Mouse (Mus musculus): ENCODE data around the gene Tex2. TPM values are rescaled to one million over a fixed set of nuclear protein-coding genes. Genes with fewer than 3 reads are reported as not detected.
A peak's percentile ranks its signal among the peaks of the same experiment; 100 is the strongest.

Gene Tex2
- polyA plus RNA-seq, 1 experiment from 2014 or later, result 9.3 TPM

DNA sequence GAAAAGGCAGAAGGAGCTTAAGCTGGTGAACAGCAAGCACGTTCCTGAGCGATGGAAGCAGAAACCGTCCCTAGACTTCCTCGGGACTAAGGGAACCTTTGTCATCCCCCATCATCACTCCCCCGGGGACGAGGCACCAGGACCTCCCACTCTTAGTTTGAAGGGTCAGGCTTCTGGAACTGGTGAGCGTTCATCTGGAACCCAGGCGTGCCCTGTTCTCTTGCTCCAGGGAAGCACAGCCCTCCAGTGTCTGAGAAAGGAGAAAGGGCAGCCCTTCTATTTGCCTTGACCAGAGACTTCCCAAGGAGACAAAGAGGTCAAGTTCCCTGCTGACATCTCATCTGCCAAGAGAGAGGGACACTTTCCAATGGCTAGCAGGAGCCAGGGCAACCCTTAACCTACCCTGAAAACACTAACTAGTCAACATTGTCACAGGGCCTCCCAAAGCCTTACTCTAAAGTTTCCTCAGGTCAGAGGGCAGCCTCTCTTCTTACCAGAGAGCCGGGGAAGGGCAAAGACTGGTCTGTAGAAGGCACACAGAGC lies 80.9 kb downstream of the Tex2 start:
- peak overlapping the region; percentile 48; the same call in 1 of the 2 replicates for H3K27ac ChIP-seq
- H3K9me3 ChIP-seq (replicated peaks), result no peaks in the 10 kb centered on the region
- H3K36me3 ChIP-seq, result peaks cover 5% of the 10 kb centered on the region; the same call in 1 of the 2 replicates
- no peaks in the 10 kb centered on the region for H3K27me3 ChIP-seq
- no peak overlapping the region for H3K9ac ChIP-seq
- peak; percentile 47 for ATAC-seq (replicated peaks; ENCODE audit: low FRiP score)
- H3K4me1 ChIP-seq, result peaks cover 40% of the 10 kb centered on the region
- WGBS, result 36% methylated on average over 9 of the region's 9 CpGs
- H3K4me2 ChIP-seq, result no peak overlapping the region
- H3K4me3 ChIP-seq (replicated peaks), result no peak overlapping the region

- Histone ChIP-seq H3K4me2 (no peak overlapping the region), H3K27me3 (no peaks in the 10 kb centered on the region), H3K9ac (no peak overlapping the region), H3K4me1 (peaks cover 29% of the 10 kb centered on the region), H3K27ac (no peak overlapping the region), H3K36me3 (peaks cover 5% of the 10 kb centered on the region; the same call in 1 of the 2 replicates), H3K9me3 (replicated peaks) (no peaks in the 10 kb centered on the region), H3K4me3 (replicated peaks) (no peak overlapping the region)
- 79% methylated on average over 5 of the region's 5 CpGs for WGBS
- no peak for ATAC-seq (replicated peaks; ENCODE audit: low FRiP score)
These were observed 83.4 kb downstream of the Tex2 start for GRCm38 (mm10) chr11:106529786-106530185.

- ATAC-seq (replicated peaks; ENCODE audit: low FRiP score), result no peak
- no peaks in the 10 kb centered on the region for H3K27me3 ChIP-seq
- no peak overlapping the region for H3K27ac ChIP-seq
- peaks cover 5% of the 10 kb centered on the region; the same call in 1 of the 2 replicates for H3K36me3 ChIP-seq
- WGBS, result 85% methylated on average over 4 of the region's 4 CpGs
- H3K9me3 ChIP-seq (replicated peaks), result no peaks in the 10 kb centered on the region
- H3K4me1 ChIP-seq, result peaks cover 24% of the 10 kb centered on the region
- H3K4me3 ChIP-seq (replicated peaks), result no peak overlapping the region
- no peak overlapping the region for H3K4me2 ChIP-seq
- H3K9ac ChIP-seq, result no peak overlapping the region
These were observed 84.1 kb downstream of the Tex2 start for GRCm38 (mm10) chr11:106529113-106529512.

- Histone ChIP-seq H3K4me2 (no peak overlapping the region), H3K4me1 (peaks cover 16% of the 10 kb centered on the region), H3K27ac (no peak overlapping the region), H3K36me3 (peaks cover 5% of the 10 kb centered on the region; the same call in 1 of the 2 replicates), H3K27me3 (no peaks in the 10 kb centered on the region), H3K9ac (no peak overlapping the region), H3K9me3 (replicated peaks) (no peaks in the 10 kb centered on the region), H3K4me3 (replicated peaks) (no peak overlapping the region)
- ATAC-seq (replicated peaks; ENCODE audit: low FRiP score), result no peak
- WGBS, result 14% methylated on average over 1 of the region's 1 CpGs
These were observed 85.3 kb downstream of the Tex2 start for GRCm38 (mm10) chr11:106527926-106528325.

- Histone ChIP-seq H3K9me3 (replicated peaks) (no peaks in the 10 kb centered on the region), H3K27me3 (no peaks in the 10 kb centered on the region), H3K4me2 (no peak overlapping the region), H3K4me3 (replicated peaks) (no peak overlapping the region), H3K36me3 (0 out of 2 replicates have a peak, but pooled peaks cover 5% of the 10 kb centered on the region), H3K9ac (no peak overlapping the region), H3K4me1 (peaks cover 10% of the 10 kb centered on the region), H3K27ac (no peak overlapping the region)
- no peak for ATAC-seq (replicated peaks; ENCODE audit: low FRiP score)
- WGBS, result 53% methylated on average over 10 of the region's 10 CpGs
These were observed 85.9 kb downstream of the Tex2 start for GRCm38 (mm10) chr11:106527147-106527821.

DNA sequence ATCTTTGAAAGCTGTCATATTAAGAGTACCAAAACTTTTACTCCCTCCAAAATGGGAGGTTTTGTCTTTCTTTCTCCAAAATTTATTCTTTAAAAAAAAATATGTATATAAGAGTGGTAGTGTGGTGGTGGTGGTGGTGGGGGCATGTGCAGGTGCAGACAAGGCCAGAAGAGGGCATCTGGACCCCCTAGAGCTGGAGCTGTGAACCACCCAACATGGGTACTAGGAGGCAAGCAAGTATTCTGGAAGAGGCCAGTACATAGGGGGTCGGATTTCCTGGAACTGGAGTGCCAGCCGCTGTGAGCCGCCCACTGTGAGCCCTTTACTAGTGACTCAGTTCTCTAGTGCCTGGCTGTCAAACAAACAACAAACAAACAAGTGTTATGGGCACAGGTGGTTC lies 90.7 kb downstream of the Tex2 start:
- Histone ChIP-seq H3K9ac (no peak overlapping the region), H3K36me3 (no peaks in the 10 kb centered on the region), H3K9me3 (replicated peaks) (no peaks in the 10 kb centered on the region), H3K27me3 (no peaks in the 10 kb centered on the region), H3K4me2 (no peak overlapping the region), H3K4me3 (replicated peaks) (no peak overlapping the region), H3K27ac (no peak overlapping the region), H3K4me1 (peaks cover 16% of the 10 kb centered on the region)
- 44% methylated on average over 3 of the region's 3 CpGs for WGBS
- no peak for ATAC-seq (replicated peaks; ENCODE audit: low FRiP score)

GRCm38 (mm10) chr11:106521612-106522011 lies 91.6 kb downstream of the Tex2 start:
- Histone ChIP-seq H3K4me3 (replicated peaks) (no peak overlapping the region), H3K27ac (no peak overlapping the region), H3K36me3 (no peaks in the 10 kb centered on the region), H3K4me1 (peaks cover 16% of the 10 kb centered on the region), H3K4me2 (no peak overlapping the region), H3K9ac (no peak overlapping the region), H3K27me3 (no peaks in the 10 kb centered on the region), H3K9me3 (replicated peaks) (no peaks in the 10 kb centered on the region)
- 75% methylated on average over 4 of the region's 4 CpGs for WGBS
- ATAC-seq (replicated peaks; ENCODE audit: low FRiP score), result no peak

- WGBS, result 51% methylated on average over 3 of the region's 3 CpGs
- no peaks in the 10 kb centered on the region for H3K27me3 ChIP-seq
- no peaks in the 10 kb centered on the region for H3K36me3 ChIP-seq
- H3K9me3 ChIP-seq (replicated peaks), result no peaks in the 10 kb centered on the region
- no peak overlapping the region for H3K9ac ChIP-seq
- ATAC-seq (replicated peaks; ENCODE audit: low FRiP score), result no peak
- H3K4me1 ChIP-seq, result peaks cover 16% of the 10 kb centered on the region
- no peak overlapping the region for H3K4me3 ChIP-seq (replicated peaks)
- H3K27ac ChIP-seq, result no peak overlapping the region
- H3K4me2 ChIP-seq, result no peak overlapping the region
These were observed 92.8 kb downstream of the Tex2 start for GRCm38 (mm10) chr11:106520404-106520803.

GRCm38 (mm10) chr11:106519519-106519918 lies 93.7 kb downstream of the Tex2 start:
- H3K36me3 ChIP-seq, result no peaks in the 10 kb centered on the region
- no peak for ATAC-seq (replicated peaks; ENCODE audit: low FRiP score)
- H3K4me3 ChIP-seq (replicated peaks), result no peak overlapping the region
- 26% methylated on average over 4 of the region's 4 CpGs for WGBS
- H3K4me2 ChIP-seq, result no peak overlapping the region
- H3K9ac ChIP-seq, result no peak overlapping the region
- peaks cover 22% of the 10 kb centered on the region for H3K4me1 ChIP-seq
- no peak overlapping the region for H3K27ac ChIP-seq
- no peaks in the 10 kb centered on the region for H3K27me3 ChIP-seq
- no peaks in the 10 kb centered on the region for H3K9me3 ChIP-seq (replicated peaks)

DNA sequence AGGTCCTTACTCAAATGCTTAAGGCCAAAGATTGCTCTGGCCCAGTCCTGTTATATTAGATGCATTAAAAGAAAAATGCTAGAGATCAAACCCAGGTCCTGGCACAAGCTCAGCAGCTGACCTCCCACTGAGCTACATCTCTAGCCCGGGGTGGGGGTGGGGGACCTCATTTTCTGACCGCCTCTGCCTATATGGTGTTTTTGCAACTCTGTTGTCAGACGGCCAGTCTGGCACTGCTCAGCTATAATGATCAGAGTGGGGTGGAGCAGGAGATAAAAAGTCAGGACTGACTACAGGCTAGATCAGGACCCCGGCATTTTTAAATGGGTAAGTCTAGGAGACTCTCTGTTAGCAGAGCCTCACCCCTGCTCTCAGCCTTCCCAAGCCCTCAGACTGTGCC lies 94.8 kb downstream of the Tex2 start:
- ATAC-seq (replicated peaks; ENCODE audit: low FRiP score), result no peak
- Histone ChIP-seq H3K27ac (no peak overlapping the region), H3K9ac (no peak overlapping the region), H3K4me3 (replicated peaks) (no peak overlapping the region), H3K4me2 (no peak overlapping the region), H3K27me3 (no peaks in the 10 kb centered on the region), H3K36me3 (no peaks in the 10 kb centered on the region), H3K4me1 (peaks cover 33% of the 10 kb centered on the region), H3K9me3 (replicated peaks) (no peaks in the 10 kb centered on the region)
- 38% methylated on average over 4 of the region's 4 CpGs for WGBS

GRCm38 (mm10) chr11:106515079-106515745 lies 98.0 kb downstream of the Tex2 start:
- ATAC-seq (replicated peaks; ENCODE audit: low FRiP score), result peak; percentile 30; the same call in 1 of the 2 replicates

DNA sequence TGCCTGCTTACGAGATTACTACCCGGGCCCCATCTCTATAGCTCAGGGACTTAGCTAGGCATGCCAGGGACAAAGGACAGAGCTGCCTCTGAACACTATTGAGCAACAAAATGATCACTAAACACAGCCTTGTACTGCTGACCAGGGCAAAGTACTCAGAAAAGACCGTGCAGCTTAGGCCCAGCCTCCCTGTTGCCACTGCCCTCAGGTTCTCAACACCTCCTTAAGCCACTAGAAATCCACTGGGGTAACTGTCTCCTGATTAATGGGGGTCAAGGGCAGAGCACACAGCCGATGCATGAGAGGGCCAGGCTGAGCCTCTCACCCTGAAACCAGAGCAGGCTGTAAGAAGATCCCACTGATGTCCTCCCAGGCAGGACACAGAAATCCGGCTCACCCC lies 98.8 kb downstream of the Tex2 start:
- 30% methylated on average over 5 of the region's 5 CpGs for WGBS
- Histone ChIP-seq H3K9ac (no peak overlapping the region), H3K27ac (0 out of 2 replicates have a peak overlapping the region, but pooled peaks have one; percentile 25), H3K4me2 (no peak overlapping the region), H3K4me3 (replicated peaks) (no peak overlapping the region), H3K27me3 (no peaks in the 10 kb centered on the region), H3K9me3 (replicated peaks) (no peaks in the 10 kb centered on the region), H3K36me3 (peaks cover 25% of the 10 kb centered on the region), H3K4me1 (peaks cover 25% of the 10 kb centered on the region)
- ATAC-seq (replicated peaks; ENCODE audit: low FRiP score), result peak; percentile 72

More at GRCm38 (mm10) chr11:106515079-106515745, 98.0 kb downstream of the Tex2 start:
- 52% methylated on average over 16 of the region's 16 CpGs for WGBS
- Histone ChIP-seq H3K36me3 (peaks cover 20% of the 10 kb centered on the region), H3K27me3 (no peaks in the 10 kb centered on the region), H3K4me3 (replicated peaks) (no peak overlapping the region), H3K4me1 (peaks cover 30% of the 10 kb centered on the region), H3K4me2 (no peak overlapping the region), H3K9ac (no peak overlapping the region), H3K9me3 (replicated peaks) (no peaks in the 10 kb centered on the region), H3K27ac (peak overlapping the region; percentile 19)
